Mouse (Mus musculus): ENCODE measurements around the gene Ndufa3. TPM values are rescaled to one million over a fixed set of nuclear protein-coding genes. Genes with fewer than 3 reads are reported as not detected.

The Ndufa3 gene
- polyA plus RNA-seq (2014; fragmentation: Illumina TruSeq; extraction: RNeasy Lipid Tissue Mini Kit (QIAGEN cat#74804); ENCODE audit: low read depth, low replicate concordance): 13.4 TPM

DNA sequence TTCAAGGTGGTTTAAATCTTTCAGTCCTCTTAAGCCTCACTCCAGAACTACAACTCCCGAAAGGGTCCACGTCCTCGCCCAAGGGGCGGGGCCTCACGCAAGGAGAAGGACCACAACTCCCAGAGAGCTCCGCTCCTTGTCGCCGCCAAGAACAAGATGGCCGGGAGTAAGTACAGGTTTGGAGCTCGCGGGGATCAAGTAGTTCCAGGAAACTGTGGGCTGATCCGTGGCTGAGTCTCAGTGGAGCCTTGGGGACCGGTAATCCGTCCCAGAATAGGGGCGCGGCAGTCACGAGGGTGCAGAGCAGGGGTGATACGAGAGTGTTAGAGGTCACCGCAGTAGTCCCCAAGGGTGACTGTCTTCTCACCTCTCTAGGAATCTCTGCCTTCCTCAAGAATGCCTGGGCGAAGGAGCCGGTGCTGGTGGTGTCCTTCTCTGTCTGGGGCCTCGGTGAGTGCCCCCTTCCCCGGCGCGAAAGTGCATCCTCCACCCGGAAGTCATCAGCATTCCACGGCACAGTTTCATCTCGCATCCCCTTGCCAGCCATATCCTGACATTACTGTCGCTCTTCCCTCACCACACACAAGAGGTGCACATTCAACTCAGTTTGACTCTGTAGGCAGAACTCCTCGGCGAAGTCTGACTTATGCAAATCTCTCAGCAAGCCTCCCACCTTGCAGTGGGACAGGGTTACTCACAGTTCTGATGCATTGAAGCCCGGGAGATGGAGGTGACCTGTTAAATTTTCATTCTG lies at the start of gene Ndufa3:
Ndufa3 (plus strand) TSS at position 132 of the 754 bp plus-strand sequence.

DNA sequence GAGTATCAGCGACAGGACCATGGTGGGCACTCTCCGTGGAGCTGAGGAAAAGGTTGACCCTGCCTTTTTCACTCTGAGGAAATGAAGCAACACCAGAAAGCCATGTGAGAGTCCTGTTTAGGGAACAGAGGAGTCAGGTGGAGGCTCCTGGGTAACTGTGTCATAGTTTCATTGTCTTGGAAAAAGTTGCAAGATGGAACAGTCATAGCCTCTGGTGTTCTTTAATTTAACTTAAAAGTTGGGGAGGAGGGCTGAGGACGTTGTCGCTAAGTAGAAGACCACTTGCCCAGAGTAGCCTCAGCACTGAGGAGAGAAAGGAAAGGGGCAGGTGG lies 1.1 kb upstream of the Ndufa3 start, which contains the start of gene Oscar:
Oscar (minus strand) TSS at position 101 of the 332 bp plus-strand sequence.

DNA sequence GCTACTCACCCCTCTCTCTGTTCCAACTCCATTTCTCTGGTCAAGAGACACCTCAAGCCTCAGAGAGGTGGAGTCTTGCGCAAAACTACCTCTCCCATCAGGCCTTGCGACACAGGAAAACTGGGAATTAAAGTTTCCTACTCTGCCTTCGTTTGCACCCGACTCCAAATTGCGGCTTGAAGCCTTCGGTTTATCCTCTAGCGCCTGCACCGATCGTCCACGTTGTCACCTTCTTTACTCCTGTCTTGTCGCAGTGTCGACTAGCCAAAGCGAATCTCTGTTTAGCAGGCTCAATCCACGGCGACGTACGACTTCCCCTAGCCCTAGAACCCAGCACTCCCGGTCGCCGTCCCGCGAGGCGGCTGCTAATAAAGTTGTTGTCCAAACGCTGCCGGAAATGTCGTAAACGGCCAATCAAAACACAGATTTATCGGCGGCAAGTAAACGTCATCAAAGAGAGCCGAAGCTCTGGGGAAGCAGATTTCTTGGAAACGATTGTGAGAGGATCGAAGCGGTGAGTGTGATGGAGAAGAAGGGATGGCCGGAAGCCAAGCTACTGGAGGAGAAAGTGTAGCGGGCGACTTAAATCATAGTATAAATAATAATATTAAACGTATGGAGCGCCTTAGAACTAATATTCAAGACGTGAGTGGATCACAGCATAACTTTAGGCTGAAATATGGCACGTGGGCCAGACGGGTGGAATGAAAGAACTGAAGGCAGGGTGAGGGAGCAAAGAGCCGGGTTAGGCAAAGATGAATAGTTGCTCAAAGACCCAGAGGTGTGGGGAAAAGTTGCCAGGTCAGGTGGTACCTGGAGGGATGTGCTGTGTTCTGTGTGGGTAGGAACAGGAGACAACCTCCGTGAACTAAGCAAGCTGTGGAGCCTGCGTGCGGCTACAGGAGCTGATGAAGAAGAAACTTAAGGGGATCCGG lies 12.6 kb downstream of the Ndufa3 start, which contains the start of the genes Tfpt and Prpf31:
Tfpt (minus strand) TSS at position 387 of the 935 bp plus-strand sequence.
Prpf31 (plus strand) TSS at position 443 of the 935 bp plus-strand sequence.

DNA sequence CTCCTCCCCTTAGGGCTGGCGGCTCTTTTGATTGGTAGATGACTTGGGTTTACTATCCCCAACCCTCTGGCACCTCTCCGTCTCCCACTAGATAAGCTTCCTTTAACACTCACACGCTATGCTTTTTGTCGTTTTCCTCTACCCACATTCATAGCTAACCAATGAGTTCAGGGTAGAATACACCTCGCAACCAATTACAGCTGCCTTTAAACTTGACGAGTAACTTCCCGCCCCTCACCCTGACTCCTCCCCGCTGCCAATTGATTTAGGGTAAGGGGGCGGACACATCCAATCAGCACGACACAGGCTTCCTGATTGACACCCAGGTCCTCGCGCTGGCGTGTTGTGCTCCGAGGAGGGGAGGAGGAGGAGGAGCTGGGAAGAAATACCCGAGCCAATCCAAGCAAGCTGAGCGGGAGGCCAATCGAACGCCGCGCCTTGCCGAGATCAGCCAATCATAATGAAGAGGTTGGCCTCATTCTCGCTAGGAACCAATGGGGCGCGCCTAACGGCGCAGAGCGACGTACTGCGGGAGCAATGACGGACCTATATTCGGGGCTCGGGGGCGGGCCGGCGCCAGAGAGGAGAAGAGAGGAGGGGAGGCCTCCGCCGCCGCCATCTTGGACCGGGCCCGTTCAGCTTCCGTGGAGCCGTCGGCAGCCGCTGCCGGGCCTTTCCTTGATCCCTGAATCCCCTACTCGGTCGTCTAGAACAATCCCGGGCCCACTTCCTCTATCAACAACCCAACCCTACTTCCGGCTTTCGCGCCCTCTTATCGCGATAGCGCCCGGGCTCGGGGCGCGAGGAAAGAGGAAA lies 27.7 kb downstream of the Ndufa3 start, which contains the start of gene Cnot3:
Cnot3 (plus strand) TSS at position 597 of the 816 bp plus-strand sequence.

DNA sequence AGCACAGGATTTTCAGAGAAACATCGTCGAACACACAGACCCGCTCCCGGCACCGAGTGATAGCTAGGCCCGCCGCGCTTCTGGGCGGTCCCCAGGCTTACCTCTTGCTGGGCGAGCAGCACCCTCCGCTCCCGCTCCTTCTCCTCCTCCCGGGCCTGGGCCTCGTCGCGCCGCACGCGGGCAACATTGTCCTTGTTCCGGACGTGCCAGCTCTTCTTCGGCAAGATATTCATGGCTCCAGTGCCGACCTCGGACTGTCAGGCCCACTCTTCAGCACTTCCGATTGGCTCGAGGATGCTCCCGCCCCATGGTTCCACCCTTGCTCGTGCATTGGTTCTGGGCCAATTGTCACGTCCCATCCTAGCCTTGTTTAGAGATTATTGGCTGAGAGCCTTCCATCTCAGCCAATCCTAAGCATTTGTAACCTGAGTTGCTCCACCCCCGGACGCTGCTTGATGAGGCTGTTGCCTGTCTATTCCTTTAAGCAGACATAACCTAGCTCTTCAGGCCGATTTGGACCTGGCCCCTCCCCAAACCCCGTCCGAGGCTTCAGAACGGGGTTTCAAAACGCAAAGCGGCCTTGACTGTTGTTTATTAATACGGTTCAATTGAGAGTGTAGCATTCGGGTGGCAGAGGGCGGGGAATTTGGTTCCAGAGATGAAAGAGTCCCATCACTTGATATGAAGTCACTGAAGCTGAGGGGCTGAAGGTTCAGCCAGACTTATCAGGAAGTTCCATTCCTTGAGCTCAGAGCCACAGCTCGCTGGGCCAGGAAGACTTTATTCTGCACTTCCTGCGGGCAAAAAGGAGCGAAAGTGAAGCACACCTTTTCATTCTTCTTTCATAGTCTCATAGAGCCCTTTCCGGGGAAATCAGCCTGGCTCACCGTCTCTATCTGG lies 48.3 kb downstream of the Ndufa3 start, which contains the start of gene Leng1:
Leng1 (minus strand) TSS at position 626 of the 900 bp plus-strand sequence.

Other genes with a start within 250 kb of the Ndufa3 start
- not detected for gene Cacng8, start 226.7 kb upstream of the Ndufa3 start, polyA plus RNA-seq (2014; fragmentation: Illumina TruSeq; extraction: RNeasy Lipid Tissue Mini Kit (QIAGEN cat#74804); ENCODE audit: low read depth, low replicate concordance)
- 0.22 TPM for gene Cacng6, start 193.2 kb upstream of the Ndufa3 start, polyA plus RNA-seq (2014; fragmentation: Illumina TruSeq; extraction: RNeasy Lipid Tissue Mini Kit (QIAGEN cat#74804); ENCODE audit: low read depth, low replicate concordance)
- gene Tarm1, start 114.7 kb upstream of the Ndufa3 start, polyA plus RNA-seq (2014; fragmentation: Illumina TruSeq; extraction: RNeasy Lipid Tissue Mini Kit (QIAGEN cat#74804); ENCODE audit: low read depth, low replicate concordance): not detected
- not detected for gene Oscar, start 1.2 kb upstream of the Ndufa3 start, polyA plus RNA-seq (2014; fragmentation: Illumina TruSeq; extraction: RNeasy Lipid Tissue Mini Kit (QIAGEN cat#74804); ENCODE audit: low read depth, low replicate concordance)
- gene Tfpt, start 12.6 kb downstream of the Ndufa3 start, polyA plus RNA-seq (2014; fragmentation: Illumina TruSeq; extraction: RNeasy Lipid Tissue Mini Kit (QIAGEN cat#74804); ENCODE audit: low read depth, low replicate concordance): 0.98 TPM
- 16.4 TPM for gene Prpf31, start 12.6 kb downstream of the Ndufa3 start, polyA plus RNA-seq (2014; fragmentation: Illumina TruSeq; extraction: RNeasy Lipid Tissue Mini Kit (QIAGEN cat#74804); ENCODE audit: low read depth, low replicate concordance)
- 15.7 TPM for gene Cnot3, start 27.9 kb downstream of the Ndufa3 start, polyA plus RNA-seq (2014; fragmentation: Illumina TruSeq; extraction: RNeasy Lipid Tissue Mini Kit (QIAGEN cat#74804); ENCODE audit: low read depth, low replicate concordance)
- 7.1 TPM for gene Leng1, start 48.5 kb downstream of the Ndufa3 start, polyA plus RNA-seq (2014; fragmentation: Illumina TruSeq; extraction: RNeasy Lipid Tissue Mini Kit (QIAGEN cat#74804); ENCODE audit: low read depth, low replicate concordance)
- 169 TPM for gene Tmc4, start 60.2 kb downstream of the Ndufa3 start, polyA plus RNA-seq (2014; fragmentation: Illumina TruSeq; extraction: RNeasy Lipid Tissue Mini Kit (QIAGEN cat#74804); ENCODE audit: low read depth, low replicate concordance)
- 5.0 TPM for gene Tsen34, start 75.5 kb downstream of the Ndufa3 start, polyA plus RNA-seq (2014; fragmentation: Illumina TruSeq; extraction: RNeasy Lipid Tissue Mini Kit (QIAGEN cat#74804); ENCODE audit: low read depth, low replicate concordance)
- gene Mboat7, start 76.2 kb downstream of the Ndufa3 start, polyA plus RNA-seq (2014; fragmentation: Illumina TruSeq; extraction: RNeasy Lipid Tissue Mini Kit (QIAGEN cat#74804); ENCODE audit: low read depth, low replicate concordance): 36.7 TPM
- 21.6 TPM for gene Rps9, start 86.6 kb downstream of the Ndufa3 start, polyA plus RNA-seq (2014; fragmentation: Illumina TruSeq; extraction: RNeasy Lipid Tissue Mini Kit (QIAGEN cat#74804); ENCODE audit: low read depth, low replicate concordance)
- gene Pirb, start 103.0 kb downstream of the Ndufa3 start, polyA plus RNA-seq (2014; fragmentation: Illumina TruSeq; extraction: RNeasy Lipid Tissue Mini Kit (QIAGEN cat#74804); ENCODE audit: low read depth, low replicate concordance): 5.8 TPM
- 0.35 TPM for gene Gm15448, start 208.3 kb downstream of the Ndufa3 start, polyA plus RNA-seq (2014; fragmentation: Illumina TruSeq; extraction: RNeasy Lipid Tissue Mini Kit (QIAGEN cat#74804); ENCODE audit: low read depth, low replicate concordance)
- 1.6 TPM for gene Pira2, start 227.7 kb downstream of the Ndufa3 start, polyA plus RNA-seq (2014; fragmentation: Illumina TruSeq; extraction: RNeasy Lipid Tissue Mini Kit (QIAGEN cat#74804); ENCODE audit: low read depth, low replicate concordance)